Mouse (Mus musculus): ENCODE data around the gene Ppp1r18.
A peak's percentile ranks its signal among the peaks of the same experiment; 100 is the strongest.

Gene Ppp1r18

GRCm38 (mm10) chr17:35865481-35866280, at the start of gene Ppp1r18:
Ppp1r18 (plus strand) TSS chr17:35865593.
- peak; percentile 88 for DNase-seq (ENCODE audit: low read depth, low spot score)

- DNase-seq (ENCODE audit: low read depth, low spot score), result no peak
Observed at GRCm38 (mm10) chr17:35815836-35816235, 49.6 kb upstream of the Ppp1r18 start.

- no peak for DNase-seq (ENCODE audit: low read depth, low spot score)
Observed at GRCm38 (mm10) chr17:35816686-35817085, 48.7 kb upstream of the Ppp1r18 start.

- no peak for DNase-seq (ENCODE audit: low read depth, low spot score)
Observed at GRCm38 (mm10) chr17:35817226-35817625, 48.2 kb upstream of the Ppp1r18 start.

- DNase-seq (ENCODE audit: low read depth, low spot score), result no peak
Observed at GRCm38 (mm10) chr17:35820111-35820510, 45.3 kb upstream of the Ppp1r18 start.

GRCm38 (mm10) chr17:35821439-35822430, 43.7 kb upstream of the Ppp1r18 start, which contains the start of gene Ier3:
Ier3 (plus strand) TSS chr17:35821684.
- DNase-seq (ENCODE audit: low read depth, low spot score), result peak; percentile 95

GRCm38 (mm10) chr17:35822564-35822963, 42.8 kb upstream of the Ppp1r18 start:
- DNase-seq (ENCODE audit: low read depth, low spot score), result no peak

GRCm38 (mm10) chr17:35822964-35823937, 42.1 kb upstream of the Ppp1r18 start, which contains the start of gene Flot1:
Flot1 (plus strand) TSS chr17:35823230.
- peak; percentile 99 for DNase-seq (ENCODE audit: low read depth, low spot score)

GRCm38 (mm10) chr17:35824402-35824801, 41.0 kb upstream of the Ppp1r18 start:
- DNase-seq (ENCODE audit: low read depth, low spot score), result peak; percentile 64

GRCm38 (mm10) chr17:35825109-35825850, 40.1 kb upstream of the Ppp1r18 start:
- no peak for DNase-seq (ENCODE audit: low read depth, low spot score)

GRCm38 (mm10) chr17:35829737-35830136, 35.7 kb upstream of the Ppp1r18 start:
- no peak for DNase-seq (ENCODE audit: low read depth, low spot score)

GRCm38 (mm10) chr17:35832400-35833238, 32.8 kb upstream of the Ppp1r18 start:
- DNase-seq (ENCODE audit: low read depth, low spot score), result no peak

GRCm38 (mm10) chr17:35833239-35833751, 32.1 kb upstream of the Ppp1r18 start:
- DNase-seq (ENCODE audit: low read depth, low spot score), result peak; percentile 72

- no peak for DNase-seq (ENCODE audit: low read depth, low spot score)
Observed at GRCm38 (mm10) chr17:35833894-35834293, 31.5 kb upstream of the Ppp1r18 start.

- peak; percentile 55 for DNase-seq (ENCODE audit: low read depth, low spot score)
Observed at GRCm38 (mm10) chr17:35834696-35835422, 30.5 kb upstream of the Ppp1r18 start.

- DNase-seq (ENCODE audit: low read depth, low spot score), result no peak
Observed at GRCm38 (mm10) chr17:35835424-35836140, 29.8 kb upstream of the Ppp1r18 start.

GRCm38 (mm10) chr17:35836178-35836965, 29.0 kb upstream of the Ppp1r18 start:
- DNase-seq (ENCODE audit: low read depth, low spot score), result peak; percentile 98
